Mouse (Mus musculus) kidney, adult 2 months (tissue): ENCODE measurements around the gene Mtmr2. TPM values are rescaled to one million over a fixed set of nuclear protein-coding genes. Genes with fewer than 3 reads are reported as not detected.
A peak's percentile ranks its signal among the peaks of the same experiment; 100 is the strongest.
"Not testable (repeated sequence)": the region's sequence is repeated elsewhere in the genome, so short reads cannot be mapped to it uniquely, and the experiment has no call there.

Experiments
- DNase-seq: peaks from one replicate; pipeline ENCODE4 v3.0.0; 2021
- H3K27ac ChIP-seq: fragments of 200-500 bp; 2 replicates; pipeline ENCODE4 v1.5.1; 2012; ENCODE audit warnings: low read depth, low read length, control low read depth, inconsistent platforms; ENCODE audit not compliant: insufficient read depth
- H3K27me3 ChIP-seq: fragments of 200-500 bp; replicated peaks from 2 replicates; pipeline ENCODE4 v1.6.1; 2012; ENCODE audit warnings: mild to moderate bottlenecking, moderate library complexity, low read length, inconsistent platforms; ENCODE audit not compliant: control insufficient read depth, insufficient read depth
- H3K36me3 ChIP-seq: fragments of 200-500 bp; 2 replicates; pipeline ENCODE4 v1.6.1; 2012; ENCODE audit warnings: mild to moderate bottlenecking, moderate library complexity, low read length, inconsistent platforms; ENCODE audit not compliant: control insufficient read depth, insufficient read depth
- H3K4me1 ChIP-seq: fragments of 200-500 bp; 2 replicates; pipeline ENCODE4 v1.6.1; 2011; ENCODE audit warnings: low read length; ENCODE audit not compliant: control insufficient read depth, insufficient read depth
- H3K4me3 ChIP-seq: fragments of 200-500 bp; 2 replicates; pipeline ENCODE4 v1.5.1; 2011; ENCODE audit warnings: mild to moderate bottlenecking, low read depth, low read length, control low read depth; ENCODE audit not compliant: insufficient read depth
- CTCF ChIP-seq: fragments of 200-500 bp; conservative IDR thresholded peaks from 2 replicates; pipeline ENCODE4 v1.5.1; 2011; ENCODE audit warnings: low read depth, mild to moderate bottlenecking, control low read depth, low read length, moderate library complexity, mixed read lengths; ENCODE audit not compliant: insufficient read depth, insufficient read length
- POLR2A ChIP-seq: fragments of 200-500 bp; IDR thresholded peaks from one replicate; pipeline ENCODE4 v1.6.1; 2011; ENCODE audit warnings: low read depth, low read length, control low read depth
- WGBS: fragments of 180-500 bp; shearing (Covaris S2); methylation state at CpG from one replicate; pipeline ENCODE4 v1.1.7; 2018; 5-methylcytosine and 5-hydroxymethylcytosine counted together
- polyA plus RNA-seq: library from polyadenylated mRNA; depleted of rRNA; stranded (reverse); fragments of >200 nt; gene quantifications from 2 replicates; pipeline ENCODE4 v1.2.3, GENCODE M21; 2012; rRNA removed

Gene Mtmr2
- polyA plus RNA-seq: 25.2 and 32.2 TPM in 2 replicates

GRCm38 (mm10) chr9:13748404-13748797, at the start of gene Mtmr2:
Mtmr2 (plus strand) TSS chr9:13748410.
- WGBS: 35% methylated on average over 2 of the region's 2 CpGs
- no peaks in the 10 kb centered on the region for H3K36me3 ChIP-seq
- no peaks in the 10 kb centered on the region for H3K27me3 ChIP-seq
- H3K4me3 ChIP-seq: peak within 1 kb of the TSS; percentile 98
- H3K27ac ChIP-seq: peak within 1 kb of the TSS; percentile 94
- H3K4me1 ChIP-seq: no peaks in the 10 kb centered on the region
- TF ChIP-seq CTCF (no peak), POLR2A (no peak)
- no peak for DNase-seq

GRCm38 (mm10) chr9:13699061-13699780, 49.0 kb upstream of the Mtmr2 start:
- no peak for DNase-seq
- Histone ChIP-seq H3K36me3 (no peaks in the 10 kb centered on the region), H3K4me1 (no peaks in the 10 kb centered on the region), H3K27me3 (no peaks in the 10 kb centered on the region), H3K27ac (no peak overlapping the region), H3K4me3 (no peak overlapping the region)
- 71% methylated on average over 14 of the region's 14 CpGs for WGBS
- TF ChIP-seq POLR2A (no peak), CTCF (no peak)

DNA sequence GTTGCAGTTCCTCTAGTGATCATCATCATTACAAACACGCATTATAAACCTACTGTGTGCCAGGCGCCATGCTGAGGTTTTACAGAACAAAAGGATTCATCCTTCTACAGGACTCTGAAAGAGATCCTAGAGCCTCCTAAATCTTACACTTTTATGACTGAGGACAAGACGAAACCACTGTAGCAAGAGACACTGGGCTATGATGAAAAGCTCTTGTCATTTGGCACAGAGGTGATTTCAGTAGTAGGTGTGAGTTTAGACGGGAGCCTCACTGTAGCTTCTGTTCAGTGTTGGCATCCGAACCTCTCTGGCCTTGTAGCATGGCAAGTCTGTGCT, 48.5 kb upstream of the Mtmr2 start:
- Histone ChIP-seq H3K4me3 (no peak overlapping the region), H3K27me3 (no peaks in the 10 kb centered on the region), H3K27ac (no peak overlapping the region), H3K4me1 (no peaks in the 10 kb centered on the region), H3K36me3 (no peaks in the 10 kb centered on the region)
- TF ChIP-seq CTCF (no peak), POLR2A (no peak)
- 83% methylated on average over 5 of the region's 5 CpGs for WGBS
- no peak for DNase-seq

DNA sequence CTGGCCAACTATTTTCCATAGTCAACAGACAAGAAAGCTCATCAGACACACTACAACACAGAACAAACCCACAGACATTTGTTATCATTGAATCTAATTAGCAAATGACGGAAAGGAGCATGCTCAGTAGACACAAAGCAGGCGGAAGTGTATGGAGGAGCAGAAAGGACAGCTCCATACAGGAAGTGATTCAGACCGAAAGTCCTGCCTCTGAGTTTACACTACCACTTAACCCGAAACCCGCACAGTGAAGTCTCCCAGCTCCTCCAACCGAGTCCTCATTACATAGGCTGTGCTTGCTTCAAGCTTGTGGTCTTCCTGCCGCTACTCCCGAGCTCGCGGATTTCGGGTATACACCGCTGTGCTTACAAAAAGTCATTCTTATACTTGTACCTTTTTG, 46.4 kb upstream of the Mtmr2 start:
- 94% methylated on average over 12 of the region's 12 CpGs for WGBS
- no peaks in the 10 kb centered on the region for H3K27me3 ChIP-seq

DNA sequence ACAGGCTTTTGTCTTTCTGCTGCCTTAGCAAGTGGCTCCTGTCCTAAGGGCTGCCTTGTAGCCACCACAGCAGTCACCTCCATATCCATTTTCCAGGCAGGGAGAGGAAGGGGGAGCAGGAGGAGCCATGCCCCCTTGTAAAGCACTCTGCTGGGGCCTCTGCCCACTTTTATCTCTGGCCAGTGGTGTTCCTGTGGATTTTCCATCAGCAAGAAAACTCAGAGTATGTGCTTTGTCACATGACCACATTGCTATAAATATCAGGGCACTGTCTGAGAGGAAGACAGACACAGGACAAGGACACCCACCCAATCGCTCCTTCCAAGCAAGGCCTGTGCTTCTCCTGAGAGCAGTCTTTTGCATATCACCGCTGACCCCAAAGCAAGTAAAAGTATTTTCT, 45.1 kb upstream of the Mtmr2 start:
- no peak for DNase-seq
- no peak overlapping the region for H3K4me3 ChIP-seq
- no peaks in the 10 kb centered on the region for H3K4me1 ChIP-seq
- H3K27me3 ChIP-seq: no peaks in the 10 kb centered on the region
- TF ChIP-seq POLR2A (no peak), CTCF (no peak)
- no peaks in the 10 kb centered on the region for H3K36me3 ChIP-seq
- no peak overlapping the region for H3K27ac ChIP-seq
- 93% methylated on average over 2 of the region's 2 CpGs for WGBS

More for the DNA sequence above, 46.4 kb upstream of the Mtmr2 start:
- no peak for TF ChIP-seq CTCF
- no peak for TF ChIP-seq POLR2A
- no peak overlapping the region for H3K4me3 ChIP-seq
- H3K27ac ChIP-seq: no peak overlapping the region
- peak; percentile 10 for DNase-seq
- no peaks in the 10 kb centered on the region for H3K36me3 ChIP-seq
- no peaks in the 10 kb centered on the region for H3K4me1 ChIP-seq

DNA sequence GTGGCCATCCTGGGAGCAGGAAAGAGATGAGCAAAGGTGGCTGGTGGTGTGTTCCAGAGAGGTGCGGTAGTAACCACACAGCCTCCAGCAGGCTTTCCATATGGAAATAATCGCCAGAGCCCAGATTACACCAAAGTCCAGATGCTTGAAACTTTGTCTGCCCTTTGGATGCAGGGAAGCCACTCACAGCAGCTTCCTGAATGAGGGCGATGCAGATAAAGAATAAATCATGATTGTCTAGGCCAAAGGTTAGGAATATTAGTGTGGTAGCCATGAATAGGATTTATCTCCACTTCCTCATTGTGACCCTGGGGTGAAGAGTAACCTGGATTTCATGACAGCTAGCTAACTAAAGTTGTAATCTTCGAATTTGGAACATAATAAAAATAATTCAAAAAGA, 43.3 kb upstream of the Mtmr2 start:
- no peak overlapping the region for H3K27ac ChIP-seq
- no peak for DNase-seq
- 74% methylated on average over 4 of the region's 4 CpGs for WGBS
- H3K4me3 ChIP-seq: no peak overlapping the region
- no peaks in the 10 kb centered on the region for H3K4me1 ChIP-seq
- H3K27me3 ChIP-seq: no peaks in the 10 kb centered on the region
- TF ChIP-seq POLR2A: no peak
- TF ChIP-seq CTCF: no peak
- H3K36me3 ChIP-seq: no peaks in the 10 kb centered on the region

DNA sequence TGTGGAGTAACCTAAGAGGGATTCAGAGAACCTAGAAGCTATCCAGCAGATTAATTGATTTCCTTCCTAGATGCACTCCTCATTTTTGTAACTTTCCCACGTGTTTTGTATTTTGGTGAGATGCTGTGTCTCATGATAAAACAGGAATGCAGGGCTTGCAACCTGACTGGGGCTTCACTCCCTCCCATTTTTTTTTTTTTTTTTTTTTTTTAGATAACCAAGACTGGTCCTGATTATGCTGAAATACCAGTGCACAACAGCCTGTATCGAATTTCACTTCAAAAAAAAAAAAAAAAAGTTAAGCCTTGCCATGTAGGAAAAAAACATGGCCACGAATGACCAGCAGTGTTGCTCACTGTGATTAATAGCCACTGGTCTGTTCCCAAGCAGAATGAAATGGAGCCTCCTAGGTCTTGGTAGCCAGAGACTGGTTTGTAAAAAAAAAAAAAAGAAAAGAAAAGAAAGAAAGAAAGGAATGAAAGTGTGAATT, 41.1 kb upstream of the Mtmr2 start:
- no peak for DNase-seq
- WGBS: 40% methylated on average over 3 of the region's 3 CpGs
- no peak overlapping the region for H3K27ac ChIP-seq
- H3K27me3 ChIP-seq: no peaks in the 10 kb centered on the region
- H3K36me3 ChIP-seq: no peaks in the 10 kb centered on the region
- no peaks in the 10 kb centered on the region for H3K4me1 ChIP-seq
- no peak overlapping the region for H3K4me3 ChIP-seq
- TF ChIP-seq CTCF (no peak), POLR2A (no peak)

DNA sequence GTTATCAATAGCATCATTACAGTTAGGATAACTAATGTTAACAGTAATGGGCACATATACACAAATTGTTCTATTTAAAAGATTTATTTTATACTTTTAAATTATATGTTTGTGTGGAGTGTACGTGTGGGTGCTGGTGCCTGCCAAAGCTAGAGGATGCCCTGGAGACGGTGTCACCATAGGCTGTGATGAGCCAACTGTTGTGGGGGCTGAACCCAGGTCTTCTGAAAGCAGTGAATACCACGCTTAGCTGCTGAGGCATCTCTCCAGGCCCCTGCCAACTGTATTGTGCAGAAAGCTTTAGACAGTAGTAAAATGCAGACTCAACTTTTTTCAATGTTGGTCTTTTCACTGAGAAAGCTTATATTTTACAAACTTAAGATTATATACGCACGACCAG, 38.8 kb upstream of the Mtmr2 start:
- DNase-seq: no peak
- Histone ChIP-seq H3K4me3 (no peak overlapping the region), H3K27me3 (no peaks in the 10 kb centered on the region), H3K4me1 (no peaks in the 10 kb centered on the region), H3K27ac (no peak overlapping the region), H3K36me3 (no peaks in the 10 kb centered on the region)
- WGBS: 86% methylated on average over 5 of the region's 5 CpGs
- no peak for TF ChIP-seq CTCF
- TF ChIP-seq POLR2A: no peak

- not testable (repeated sequence) for H3K27ac ChIP-seq, H3K27me3 ChIP-seq, DNase-seq, H3K4me1 ChIP-seq, H3K36me3 ChIP-seq, H3K4me3 ChIP-seq
- WGBS: 80% methylated on average over 2 of the region's 2 CpGs
These were observed 32.3 kb upstream of the Mtmr2 start for GRCm38 (mm10) chr9:13715891-13716290.
